Mouse (Mus musculus) kidney, postnatal 0 days (tissue): ENCODE measurements around the gene Col23a1. TPM values are rescaled to one million over a fixed set of nuclear protein-coding genes. Genes with fewer than 3 reads are reported as not detected.
"Not testable (repeated sequence)": the region's sequence is repeated elsewhere in the genome, so short reads cannot be mapped to it uniquely, and the experiment has no call there.

Experiments used
- ATAC-seq: fragments of 200-750 bp; cut with Nextera tagmentation; replicated peaks from 2 replicates; pipeline ENCODE4 v1.8.0; 2017; ENCODE audit warnings: low read depth, moderate number of reproducible peaks, moderate TSS enrichment, moderate library complexity; ENCODE audit not compliant: low FRiP score
- DNase-seq: peaks from one replicate; pipeline ENCODE4 v3.0.0-alpha.2; 2016; ENCODE audit warnings: low spot score
- H3K27ac ChIP-seq: fragments of 300-500 bp; sonication (generic); 2 replicates; pipeline ENCODE4 v1.5.1; 2014; ENCODE audit warnings: mild to moderate bottlenecking
- H3K27me3 ChIP-seq: fragments of 300-500 bp; sonication (generic); 2 replicates; pipeline ENCODE4 v1.6.1; 2014; ENCODE audit warnings: low read length, mixed read lengths; ENCODE audit not compliant: insufficient read depth
- H3K36me3 ChIP-seq: fragments of 300-500 bp; sonication (generic); 2 replicates; pipeline ENCODE4 v1.6.1; 2014; ENCODE audit warnings: low read length, mixed read lengths; ENCODE audit not compliant: insufficient read depth
- H3K4me1 ChIP-seq: fragments of 300-500 bp; sonication (generic); replicated peaks from 2 replicates; pipeline ENCODE4 v1.6.1; 2014; ENCODE audit warnings: antibody characterized with exemption, low read length, mixed read lengths; ENCODE audit not compliant: insufficient read depth
- H3K4me2 ChIP-seq: fragments of 300-500 bp; sonication (generic); 2 replicates; pipeline ENCODE4 v1.6.1; 2014; ENCODE audit warnings: mild to moderate bottlenecking, low read length, moderate library complexity, mixed read lengths
- H3K4me3 ChIP-seq: fragments of 300-500 bp; sonication (generic); replicated peaks from 2 replicates; pipeline ENCODE4 v1.5.1; 2014; ENCODE audit warnings: low read depth, low read length
- H3K9ac ChIP-seq: fragments of 300-500 bp; sonication (generic); 2 replicates; pipeline ENCODE4 v1.6.1; 2014; ENCODE audit warnings: low read depth, low read length
- H3K9me3 ChIP-seq: fragments of 300-500 bp; sonication (generic); replicated peaks from 2 replicates; pipeline ENCODE4 v1.6.1; 2016; ENCODE audit warnings: low read length, inconsistent platforms, mixed read lengths
- CTCF ChIP-seq: IDR thresholded peaks from 2 replicates; pipeline ENCODE4 v1.5.1; 2016; ENCODE audit warnings: antibody characterized with exemption, low read depth, mild to moderate bottlenecking, moderate library complexity
- WGBS: fragments of 180-500 bp; shearing (Covaris S2); extraction: QIAGEN DNeasy Blood & Tissue Kit; methylation state at CpG from one replicate; pipeline ENCODE4 v1.1.7; 2014; 5-methylcytosine and 5-hydroxymethylcytosine counted together
- polyA plus RNA-seq: library from polyadenylated mRNA; unstranded; fragments of >200 nt; fragmentation: Nextera tagmentation; extraction: Ambion mirVana; gene quantifications from 2 replicates; pipeline ENCODE4 v1.2.1, GENCODE M21; 2015

Gene Col23a1
- polyA plus RNA-seq, 1 experiment from 2014 or later: 6.8 TPM

DNA sequence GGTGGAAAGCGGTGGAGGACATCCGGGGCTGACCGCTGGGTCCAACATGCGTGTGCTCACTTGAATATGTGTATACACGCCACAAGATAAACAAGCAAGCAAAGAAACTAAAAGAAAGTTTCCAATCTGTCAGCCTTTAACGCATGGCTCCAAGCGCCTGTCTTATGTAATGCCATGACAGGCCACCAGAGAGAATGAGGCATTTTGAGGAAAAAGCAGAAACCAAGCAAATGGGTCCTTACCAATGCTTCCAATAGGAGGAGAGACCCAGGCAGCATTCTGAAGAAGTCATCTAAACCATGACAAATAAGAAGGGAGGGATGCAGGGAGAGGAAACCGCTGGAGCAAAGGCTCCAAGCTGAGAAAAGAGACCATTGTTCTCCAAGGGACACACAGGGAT, 324.5 kb downstream of the Col23a1 start:
- Histone ChIP-seq H3K4me3 (no peak overlapping the region), H3K9me3 (no peaks in the 10 kb centered on the region), H3K4me2 (no peak overlapping the region), H3K36me3 (no peaks in the 10 kb centered on the region), H3K27ac (no peak overlapping the region), H3K4me1 (peaks cover 10% of the 10 kb centered on the region), H3K9ac (no peak overlapping the region), H3K27me3 (no peaks in the 10 kb centered on the region)
- WGBS: 80% methylated on average over 8 of the region's 8 CpGs
- no peak for TF ChIP-seq CTCF
- no peak for ATAC-seq
- DNase-seq: no peak

GRCm38 (mm10) chr11:51615129-51615528, 325.4 kb downstream of the Col23a1 start:
- H3K4me3 ChIP-seq: peak overlapping the region; percentile 29
- H3K9ac ChIP-seq: peak overlapping the region; percentile 61
- TF ChIP-seq CTCF: no peak
- H3K36me3 ChIP-seq: no peaks in the 10 kb centered on the region
- no peaks in the 10 kb centered on the region for H3K27me3 ChIP-seq
- 28% methylated on average over 7 of the region's 7 CpGs for WGBS
- DNase-seq: peak; percentile 60
- H3K9me3 ChIP-seq: no peaks in the 10 kb centered on the region
- H3K4me2 ChIP-seq: peak overlapping the region; percentile 61
- H3K4me1 ChIP-seq: peaks cover 10% of the 10 kb centered on the region
- peak overlapping the region; percentile 91 for H3K27ac ChIP-seq
- ATAC-seq: no peak

DNA sequence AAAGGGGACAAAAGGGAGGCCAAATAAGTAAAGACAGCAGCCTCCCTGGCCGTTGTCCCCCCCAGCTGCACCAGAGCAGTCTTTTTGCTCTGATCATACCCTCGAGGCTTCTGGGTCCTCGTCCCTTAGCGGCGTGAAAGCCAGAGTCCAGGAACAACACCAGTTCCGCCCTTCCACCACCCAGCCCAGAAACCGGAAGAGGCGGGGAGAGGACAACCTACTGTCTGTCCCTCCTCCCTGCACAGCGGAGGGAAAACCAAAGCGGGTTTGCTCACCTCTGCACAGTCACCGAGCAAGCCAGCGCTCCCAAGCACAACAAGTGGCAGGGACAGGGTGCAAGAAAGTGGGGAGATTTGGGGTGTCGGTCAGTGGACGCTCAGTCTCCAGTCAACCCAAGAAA, 325.9 kb downstream of the Col23a1 start:
- 1% methylated on average over 14 of the region's 14 CpGs for WGBS
- Histone ChIP-seq H3K4me3 (peak overlapping the region; percentile 29), H3K9ac (peak overlapping the region; percentile 61), H3K4me2 (peak overlapping the region; percentile 61), H3K27ac (peak overlapping the region; percentile 91), H3K4me1 (peaks cover 10% of the 10 kb centered on the region), H3K27me3 (no peaks in the 10 kb centered on the region), H3K36me3 (no peaks in the 10 kb centered on the region), H3K9me3 (no peaks in the 10 kb centered on the region)
- 0 out of 2 replicates have a peak, but pooled peaks have one; percentile 1 for TF ChIP-seq CTCF
- DNase-seq (peak; percentile 92), ATAC-seq (peak; percentile 47; the same call in 1 of the 2 replicates)

DNA sequence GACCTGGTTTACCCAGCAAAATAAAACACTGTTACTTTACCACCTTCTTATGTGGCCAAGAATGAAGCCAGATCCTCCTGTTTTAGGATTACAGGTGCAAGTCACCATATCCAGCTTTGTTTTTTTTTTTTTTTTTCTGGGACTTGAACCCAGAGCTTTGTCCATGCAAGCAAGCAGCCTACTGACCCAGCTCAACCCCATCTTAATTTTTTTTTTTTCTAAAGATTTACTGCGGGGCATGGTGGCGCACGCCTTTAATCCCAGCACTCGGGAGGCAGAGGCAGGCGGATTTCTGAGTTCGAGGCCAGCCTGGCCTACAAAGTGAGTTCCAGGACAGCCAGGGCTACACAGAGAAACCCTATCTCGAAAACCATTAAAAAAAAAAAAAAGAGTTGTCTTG, 326.4 kb downstream of the Col23a1 start:
- peak overlapping the region; percentile 29; the same call in 1 of the 2 replicates for H3K4me3 ChIP-seq
- H3K9me3 ChIP-seq: not testable (repeated sequence)

GRCm38 (mm10) chr11:51617693-51618092, 328.0 kb downstream of the Col23a1 start:
- DNase-seq: peak; percentile 91
- under 1% methylated on average over 4 of the region's 4 CpGs for WGBS
- ATAC-seq: no peak
- TF ChIP-seq CTCF: peak; percentile 88
- Histone ChIP-seq H3K36me3 (0 out of 2 replicates have a peak, but pooled peaks cover 4% of the 10 kb centered on the region), H3K27me3 (no peaks in the 10 kb centered on the region), H3K4me1 (peaks cover 16% of the 10 kb centered on the region), H3K4me2 (no peak overlapping the region), H3K4me3 (no peak overlapping the region), H3K9ac (no peak overlapping the region), H3K27ac (no peak overlapping the region), H3K9me3 (no peaks in the 10 kb centered on the region)

More for the DNA sequence above, 326.4 kb downstream of the Col23a1 start:
- peaks cover 16% of the 10 kb centered on the region for H3K4me1 ChIP-seq
- 92% methylated on average over 7 of the region's 7 CpGs for WGBS
- H3K4me2 ChIP-seq: peak overlapping the region; percentile 61
- not testable (repeated sequence) for H3K9ac ChIP-seq, H3K27me3 ChIP-seq, DNase-seq, H3K36me3 ChIP-seq, ATAC-seq
- peak overlapping the region; percentile 91 for H3K27ac ChIP-seq

GRCm38 (mm10) chr11:51618894-51619408, 329.2 kb downstream of the Col23a1 start:
- Histone ChIP-seq H3K4me1 (peaks cover 16% of the 10 kb centered on the region), H3K9ac (0 out of 2 replicates have a peak overlapping the region, but pooled peaks have one; percentile 46), H3K4me3 (peak overlapping the region; percentile 81), H3K9me3 (no peaks in the 10 kb centered on the region), H3K27ac (no peak overlapping the region), H3K36me3 (peaks cover 16% of the 10 kb centered on the region), H3K4me2 (peak overlapping the region; percentile 82), H3K27me3 (no peaks in the 10 kb centered on the region)
- ATAC-seq (peak; percentile 35), DNase-seq (no peak)
- 46% methylated on average over 8 of the region's 8 CpGs for WGBS
- no peak for TF ChIP-seq CTCF
